Mouse (Mus musculus) olfactory bulb, adult 2 months (tissue): ENCODE measurements at regions not wholly inside any gene's neighbourhood (a gene's known extent, or its start where the extent isn't known, plus 50 kb on each side); places are given as distances from the start of the nearest gene placed in this dataset.

Experiments used
- H3K27ac ChIP-seq: fragments of 200-500 bp; 2 replicates; pipeline ENCODE4 v1.5.1; 2012; ENCODE audit warnings: low read depth, low read length; ENCODE audit not compliant: insufficient read depth
- H3K4me1 ChIP-seq: fragments of 200-500 bp; 2 replicates; pipeline ENCODE4 v1.6.1; 2012; ENCODE audit warnings: low read length; ENCODE audit not compliant: control insufficient read depth, insufficient read depth
- H3K4me3 ChIP-seq: fragments of 200-500 bp; 2 replicates; pipeline ENCODE4 v1.5.1; 2012; ENCODE audit warnings: mild to moderate bottlenecking, low read depth, low read length, moderate library complexity; ENCODE audit not compliant: insufficient read depth
- CTCF ChIP-seq: fragments of 200-500 bp; IDR thresholded peaks from 2 replicates; pipeline ENCODE4 v1.5.1; 2012; ENCODE audit warnings: low read depth, mild to moderate bottlenecking, low read length, moderate library complexity; ENCODE audit not compliant: insufficient read depth
- POLR2A ChIP-seq: fragments of 200-500 bp; IDR thresholded peaks from 2 replicates; pipeline ENCODE4 v1.6.1; 2012; ENCODE audit warnings: mild to moderate bottlenecking, low read depth, low read length, moderate library complexity; ENCODE audit not compliant: insufficient read depth
- WGBS: fragments of 180-500 bp; shearing (Covaris S2); methylation state at CpG from one replicate; pipeline ENCODE4 v1.1.7; 2018; 5-methylcytosine and 5-hydroxymethylcytosine counted together

- Histone ChIP-seq H3K4me3 (no peak overlapping the region), H3K4me1 (peaks cover 56% of the 10 kb centered on the region), H3K27ac (peak overlapping the region; percentile 22; the same call in 1 of the 2 replicates)
- 73% methylated on average over 10 of the region's 10 CpGs for WGBS
- no peak for TF ChIP-seq POLR2A
- TF ChIP-seq CTCF = no peak
These were observed 64.3 kb upstream of the Kazn start for GRCm38 (mm10) chr4:142303374-142304020.

DNA sequence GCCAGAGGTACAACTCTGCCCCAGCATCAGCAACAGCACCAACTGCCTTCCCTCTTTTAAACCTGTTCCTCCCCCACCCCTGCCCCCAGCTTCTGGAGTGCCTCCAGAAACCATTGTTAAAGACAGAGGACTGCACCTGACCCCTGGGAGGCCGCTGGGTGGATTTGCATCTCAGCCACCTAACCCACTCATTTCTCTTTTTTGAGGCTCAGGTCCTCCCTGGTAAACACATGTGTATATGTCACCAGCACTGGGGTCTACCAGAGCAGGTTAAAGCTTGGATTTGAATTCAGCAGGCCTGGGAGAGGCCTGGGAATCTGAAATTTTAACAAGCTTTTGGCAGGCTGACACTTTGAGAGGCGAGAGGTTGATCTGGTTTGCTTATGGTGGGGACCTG is 63.5 kb upstream of the Kazn start:
- peaks cover 57% of the 10 kb centered on the region for H3K4me1 ChIP-seq
- H3K27ac ChIP-seq = peak overlapping the region; percentile 83
- no peak for TF ChIP-seq CTCF
- WGBS = 75% methylated on average over 2 of the region's 2 CpGs
- no peak overlapping the region for H3K4me3 ChIP-seq

- TF ChIP-seq CTCF (no peak), POLR2A (no peak)
- Histone ChIP-seq H3K4me3 (no peak overlapping the region), H3K27ac (peak overlapping the region; percentile 83), H3K4me1 (peaks cover 54% of the 10 kb centered on the region)
- 34% methylated on average over 8 of the region's 8 CpGs for WGBS
These were observed 63.0 kb upstream of the Kazn start for GRCm38 (mm10) chr4:142302041-142302723.

DNA sequence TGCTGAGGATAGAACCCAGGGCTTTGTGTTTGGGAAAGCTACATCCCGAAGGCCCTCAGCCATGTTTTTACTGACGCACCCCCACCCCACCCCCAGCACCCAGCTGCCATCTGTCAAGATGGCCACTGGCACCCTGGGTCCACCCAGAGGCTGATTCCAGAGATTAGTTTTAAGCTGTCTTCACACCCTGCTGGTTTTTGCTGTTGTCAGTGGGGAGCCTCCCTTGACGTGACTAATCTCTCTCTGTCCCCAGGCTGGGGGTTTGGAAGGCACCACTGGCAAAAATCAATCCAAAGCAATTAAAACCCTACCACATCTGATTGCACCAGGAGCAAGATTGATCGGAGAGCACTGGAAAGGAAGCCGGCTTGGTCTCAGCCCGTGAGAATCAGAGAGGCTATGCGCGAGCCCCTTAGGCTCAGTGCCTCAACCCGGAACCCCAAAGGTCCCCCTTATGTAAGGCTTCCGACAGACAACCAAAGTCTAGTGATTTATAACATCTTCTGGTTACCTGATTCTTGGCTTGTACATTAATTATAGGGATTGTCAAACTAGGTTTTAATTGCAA is 59.7 kb upstream of the Kazn start:
- Histone ChIP-seq H3K4me3 (no peak overlapping the region), H3K27ac (no peak overlapping the region), H3K4me1 (peaks cover 54% of the 10 kb centered on the region)
- TF ChIP-seq POLR2A (no peak), CTCF (no peak)
- 79% methylated on average over 10 of the region's 10 CpGs for WGBS

GRCm38 (mm10) chr4:142292760-142293159 is 53.6 kb upstream of the Kazn start:
- H3K4me3 ChIP-seq = no peak overlapping the region
- H3K4me1 ChIP-seq = peaks cover 27% of the 10 kb centered on the region
- no peak overlapping the region for H3K27ac ChIP-seq
- WGBS = 48% methylated on average over 7 of the region's 7 CpGs
- TF ChIP-seq CTCF (no peak), POLR2A (no peak)

DNA sequence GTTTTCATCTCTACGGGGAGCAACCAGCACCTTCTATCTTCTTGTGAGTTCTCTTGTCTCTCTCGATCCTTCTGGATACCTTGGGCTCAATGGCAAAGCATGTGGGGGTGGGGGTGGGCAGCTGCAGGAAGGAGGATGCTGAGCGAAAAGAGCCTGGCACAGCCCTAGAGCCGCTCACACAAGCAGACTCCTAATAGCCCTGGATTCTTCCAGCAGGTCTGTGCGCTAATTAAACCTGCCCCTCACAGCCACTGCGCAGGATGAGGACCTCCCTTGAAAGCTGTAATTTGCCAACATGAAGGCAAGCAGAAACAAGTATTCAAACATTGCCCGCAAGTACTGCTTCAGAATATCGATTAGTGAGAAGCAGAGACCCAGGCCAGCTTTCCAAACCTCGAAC is 53.1 kb upstream of the Kazn start:
- WGBS = 32% methylated on average over 9 of the region's 9 CpGs
- peaks cover 27% of the 10 kb centered on the region for H3K4me1 ChIP-seq
- TF ChIP-seq CTCF (no peak), POLR2A (no peak)
- no peak overlapping the region for H3K4me3 ChIP-seq
- no peak overlapping the region for H3K27ac ChIP-seq

DNA sequence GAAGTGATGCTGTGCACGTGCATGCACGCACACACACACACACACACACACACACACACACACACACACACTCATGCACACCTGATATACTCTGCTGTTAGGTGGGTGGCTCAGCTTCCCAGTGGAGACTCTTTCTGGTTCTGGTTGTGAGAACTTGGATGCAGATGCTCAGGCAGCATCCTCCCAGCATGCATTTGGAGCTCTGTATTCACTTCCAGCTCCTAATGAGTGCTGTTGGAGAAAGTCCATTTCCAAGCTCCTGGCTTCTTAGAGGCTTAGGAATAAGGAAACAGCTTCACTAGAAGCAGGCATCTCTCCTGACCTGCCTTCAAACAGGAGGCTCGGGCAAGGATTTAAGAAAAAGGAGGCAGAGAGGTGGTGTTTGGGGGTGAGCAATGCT is 52.2 kb upstream of the Kazn start:
- H3K4me3 ChIP-seq = no peak overlapping the region

More for the DNA sequence above, 52.2 kb upstream of the Kazn start:
- H3K27ac ChIP-seq = no peak overlapping the region
- peaks cover 18% of the 10 kb centered on the region for H3K4me1 ChIP-seq
- no peak for TF ChIP-seq CTCF
- TF ChIP-seq POLR2A = no peak
- WGBS = 72% methylated on average over 3 of the region's 3 CpGs
